Mouse (Mus musculus): ENCODE results near the gene Slc22a15. TPM values are rescaled to one million over a fixed set of nuclear protein-coding genes. Genes with fewer than 3 reads are reported as not detected.

The Slc22a15 gene
- polyA plus RNA-seq, 1 experiment from 2014 or later = 4.5 TPM

DNA sequence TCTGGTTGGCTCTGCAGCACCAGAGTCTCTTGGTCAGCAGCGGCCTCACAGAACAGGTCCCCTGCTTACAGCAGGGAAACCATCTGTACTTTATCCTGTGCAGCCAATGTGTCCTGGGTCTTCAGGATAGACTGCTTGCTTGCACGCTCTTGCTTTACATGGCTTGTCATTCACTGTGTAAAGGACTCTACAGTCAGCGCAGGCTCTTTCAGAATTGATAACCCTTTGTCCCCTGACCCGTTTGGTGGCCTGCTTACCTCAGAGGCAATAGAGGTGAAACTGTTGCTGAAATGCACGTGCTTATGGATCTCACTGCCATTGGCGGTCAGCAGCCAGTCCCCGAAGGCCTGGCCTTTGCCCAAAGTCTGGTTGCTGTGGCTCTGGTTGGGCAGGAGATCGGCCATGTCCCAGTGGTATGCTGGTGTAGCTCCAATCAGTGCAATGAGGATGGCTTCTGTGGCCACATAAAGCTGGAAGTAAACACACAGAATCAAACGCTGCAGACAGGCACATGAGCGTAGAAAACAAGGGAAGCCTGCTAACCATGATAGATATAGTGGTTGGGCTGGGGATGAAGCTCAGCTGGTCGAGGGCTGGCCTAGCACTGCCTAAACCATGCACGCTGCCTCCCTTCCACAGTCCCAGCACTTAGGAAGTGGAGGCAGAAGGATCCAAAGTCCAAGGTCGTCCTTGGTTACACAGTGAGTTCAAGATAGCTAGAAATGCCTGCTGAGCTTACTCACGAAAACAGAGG, 9.0 kb downstream of the Slc22a15 start:
- 88% methylated on average over 14 of the region's 14 CpGs for WGBS
- Histone ChIP-seq H3K4me1 (0 out of 2 replicates have a peak, but pooled peaks cover 2% of the 10 kb centered on the region), H3K36me3 (0 out of 2 replicates have a peak, but pooled peaks cover 2% of the 10 kb centered on the region), H3K27me3 (no peaks in the 10 kb centered on the region), H3K9ac (replicated peaks) (no peak overlapping the region), H3K27ac (replicated peaks) (no peak overlapping the region), H3K4me3 (no peak overlapping the region), H3K9me3 (no peaks in the 10 kb centered on the region), H3K4me2 (replicated peaks) (no peak overlapping the region)
- no peak for ATAC-seq (replicated peaks)

DNA sequence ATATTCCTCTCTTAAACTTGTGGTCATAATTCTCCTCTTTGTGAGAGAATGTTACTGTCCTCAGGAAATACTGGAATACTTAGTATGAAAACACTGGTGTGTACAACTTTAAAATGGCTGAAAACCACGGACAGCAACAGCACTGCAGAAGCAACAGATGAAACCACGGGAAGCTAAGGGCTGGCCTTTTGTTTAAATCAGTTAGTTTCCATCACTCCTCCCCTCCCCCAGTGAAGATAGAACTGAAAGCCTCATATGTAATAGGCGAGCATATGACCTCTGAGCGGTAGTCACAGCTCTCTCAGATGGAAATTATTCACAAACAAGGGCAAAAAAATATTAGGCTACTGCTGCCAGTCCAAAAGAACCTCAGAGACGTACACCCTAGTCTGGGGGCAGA, 10.0 kb downstream of the Slc22a15 start:
- H3K4me3 ChIP-seq = no peak overlapping the region
- no peak overlapping the region for H3K27ac ChIP-seq (replicated peaks)
- WGBS = 91% methylated on average over 5 of the region's 5 CpGs
- no peak overlapping the region for H3K4me2 ChIP-seq (replicated peaks)
- no peaks in the 10 kb centered on the region for H3K9me3 ChIP-seq
- H3K36me3 ChIP-seq = 0 out of 2 replicates have a peak, but pooled peaks cover 2% of the 10 kb centered on the region
- H3K9ac ChIP-seq (replicated peaks) = no peak overlapping the region
- H3K27me3 ChIP-seq = no peaks in the 10 kb centered on the region
- ATAC-seq (replicated peaks) = no peak
- H3K4me1 ChIP-seq = 0 out of 2 replicates have a peak, but pooled peaks cover 2% of the 10 kb centered on the region

DNA sequence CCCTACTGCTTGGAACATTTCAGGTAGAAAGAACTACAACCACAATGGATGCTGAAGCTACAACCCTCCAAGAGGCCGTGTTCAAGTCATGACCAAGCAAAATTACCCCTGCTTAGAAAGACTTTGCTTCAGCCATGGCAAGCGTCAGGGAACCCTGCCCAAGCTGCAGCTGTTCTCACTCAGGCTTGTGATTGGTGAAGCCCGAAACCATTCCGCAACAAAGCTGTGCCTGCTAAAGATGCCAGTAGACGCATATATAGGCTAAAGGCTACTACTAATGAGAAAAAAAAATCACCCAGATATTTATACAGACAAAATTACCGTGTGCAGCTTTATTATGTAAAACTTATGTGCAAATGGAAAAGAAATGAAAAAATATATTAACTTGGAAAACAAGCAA, 12.2 kb downstream of the Slc22a15 start:
- WGBS = 81% methylated on average over 6 of the region's 6 CpGs
- no peaks in the 10 kb centered on the region for H3K27me3 ChIP-seq

DNA sequence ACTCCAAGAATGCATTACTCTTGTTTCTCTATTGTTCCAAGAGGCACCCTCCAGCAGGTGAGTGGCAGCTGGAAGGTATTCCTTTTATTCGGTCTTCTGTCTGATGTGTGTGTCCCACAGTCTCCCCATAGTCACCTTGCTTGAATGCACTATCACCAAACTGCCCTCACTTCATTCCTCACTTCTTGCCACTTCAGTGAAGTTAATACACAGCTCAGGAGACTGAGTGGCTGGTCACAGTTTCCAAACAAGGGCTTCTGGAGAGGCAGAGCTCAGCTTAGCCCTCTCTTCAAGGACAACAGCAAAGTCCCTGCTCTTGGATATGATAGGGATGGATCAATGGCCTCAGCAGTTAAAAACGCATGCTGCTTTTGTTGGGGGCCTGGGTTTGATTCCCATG, 17.2 kb downstream of the Slc22a15 start:
- Histone ChIP-seq H3K27ac (replicated peaks) (no peak overlapping the region), H3K4me3 (no peak overlapping the region), H3K36me3 (peaks cover 2% of the 10 kb centered on the region; the same call in 1 of the 2 replicates), H3K4me1 (peaks cover 6% of the 10 kb centered on the region; the same call in 1 of the 2 replicates), H3K27me3 (no peaks in the 10 kb centered on the region), H3K4me2 (replicated peaks) (no peak overlapping the region), H3K9ac (replicated peaks) (no peak overlapping the region), H3K9me3 (no peaks in the 10 kb centered on the region)
- ATAC-seq (replicated peaks) = no peak
- WGBS = 66% methylated on average over 2 of the region's 2 CpGs

More for the DNA sequence above, 12.2 kb downstream of the Slc22a15 start:
- Histone ChIP-seq H3K4me3 (no peak overlapping the region), H3K27ac (replicated peaks) (no peak overlapping the region), H3K4me1 (0 out of 2 replicates have a peak, but pooled peaks cover 2% of the 10 kb centered on the region), H3K36me3 (peaks cover 4% of the 10 kb centered on the region; the same call in 1 of the 2 replicates), H3K9me3 (no peaks in the 10 kb centered on the region), H3K4me2 (replicated peaks) (no peak overlapping the region), H3K9ac (replicated peaks) (no peak overlapping the region)
- ATAC-seq (replicated peaks) = no peak

DNA sequence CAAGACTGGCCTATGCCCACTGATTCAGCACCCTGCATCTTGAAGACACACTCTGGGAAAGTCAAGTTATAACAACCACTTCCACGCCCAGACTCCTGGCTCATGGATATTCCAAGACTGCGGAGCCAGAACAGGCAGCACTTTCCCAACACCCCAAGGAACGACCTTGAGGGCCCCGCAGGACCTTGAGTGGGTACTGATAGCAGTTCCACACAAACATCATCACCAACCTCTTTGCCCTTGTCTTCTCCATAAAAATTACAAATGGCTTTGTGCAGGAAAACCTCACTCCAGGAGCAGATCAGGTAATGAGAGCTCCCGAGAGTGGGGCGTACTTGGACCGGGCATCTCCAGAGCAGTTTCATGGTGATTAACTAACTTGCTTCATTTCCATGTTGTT, 19.5 kb downstream of the Slc22a15 start:
- Histone ChIP-seq H3K4me1 (peaks cover 10% of the 10 kb centered on the region; the same call in 1 of the 2 replicates), H3K36me3 (peaks cover 2% of the 10 kb centered on the region; the same call in 1 of the 2 replicates), H3K27ac (replicated peaks) (no peak overlapping the region), H3K4me2 (replicated peaks) (no peak overlapping the region), H3K27me3 (no peaks in the 10 kb centered on the region), H3K4me3 (no peak overlapping the region), H3K9me3 (no peaks in the 10 kb centered on the region), H3K9ac (replicated peaks) (no peak overlapping the region)
- 89% methylated on average over 7 of the region's 7 CpGs for WGBS
- ATAC-seq (replicated peaks) = no peak

DNA sequence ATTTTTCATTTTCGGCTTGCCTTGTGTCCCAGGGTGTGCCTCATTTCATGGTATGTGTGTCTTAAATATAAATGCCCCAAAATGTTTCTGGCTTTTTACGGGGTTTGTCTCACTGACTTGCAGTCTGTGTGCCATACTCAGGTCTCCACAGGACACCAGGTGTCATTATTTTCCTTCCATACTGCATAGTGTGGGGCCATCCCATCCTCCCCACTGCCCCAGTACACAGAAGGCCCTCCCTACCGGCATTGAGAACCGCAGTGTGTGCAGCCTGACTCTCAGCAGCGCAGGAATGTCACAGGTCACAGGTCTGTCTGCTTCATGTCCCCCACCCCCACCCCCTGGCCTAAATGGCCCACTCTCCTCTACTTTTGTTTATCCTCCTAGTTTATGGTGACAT, 21.2 kb downstream of the Slc22a15 start:
- Histone ChIP-seq H3K4me3 (no peak overlapping the region), H3K36me3 (no peaks in the 10 kb centered on the region), H3K9me3 (no peaks in the 10 kb centered on the region), H3K27me3 (no peaks in the 10 kb centered on the region), H3K4me1 (peaks cover 10% of the 10 kb centered on the region; the same call in 1 of the 2 replicates), H3K4me2 (replicated peaks) (no peak overlapping the region), H3K9ac (replicated peaks) (no peak overlapping the region), H3K27ac (replicated peaks) (no peak overlapping the region)
- 85% methylated on average over 5 of the region's 5 CpGs for WGBS
- no peak; the same call in 1 of the 2 replicates for ATAC-seq (replicated peaks)

DNA sequence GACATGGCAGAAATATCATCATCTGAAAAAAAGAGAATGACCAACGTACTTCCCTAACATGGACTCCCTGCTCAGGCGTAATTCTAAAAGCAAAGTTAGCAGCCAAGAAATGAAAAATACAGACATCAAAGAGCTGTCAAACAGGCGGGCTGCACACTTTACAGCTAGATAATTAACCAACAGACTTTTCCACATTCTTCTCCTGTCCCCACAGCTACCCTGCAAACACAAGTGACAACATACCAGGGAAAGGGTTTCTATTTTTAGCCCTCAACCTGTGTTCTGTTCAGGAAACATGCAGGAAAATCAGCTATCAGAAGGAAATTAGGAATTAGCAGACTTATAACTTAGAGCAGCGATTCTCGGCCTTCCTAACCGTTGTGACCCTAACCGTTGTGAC, 21.9 kb downstream of the Slc22a15 start:
- Histone ChIP-seq H3K9me3 (no peaks in the 10 kb centered on the region), H3K4me1 (peaks cover 12% of the 10 kb centered on the region; the same call in 1 of the 2 replicates), H3K4me3 (no peak overlapping the region), H3K36me3 (no peaks in the 10 kb centered on the region), H3K9ac (replicated peaks) (no peak overlapping the region), H3K4me2 (replicated peaks) (no peak overlapping the region), H3K27ac (replicated peaks) (no peak overlapping the region), H3K27me3 (no peaks in the 10 kb centered on the region)
- ATAC-seq (replicated peaks) = peak; percentile 45; the same call in 1 of the 2 replicates
- 62% methylated on average over 7 of the region's 7 CpGs for WGBS

DNA sequence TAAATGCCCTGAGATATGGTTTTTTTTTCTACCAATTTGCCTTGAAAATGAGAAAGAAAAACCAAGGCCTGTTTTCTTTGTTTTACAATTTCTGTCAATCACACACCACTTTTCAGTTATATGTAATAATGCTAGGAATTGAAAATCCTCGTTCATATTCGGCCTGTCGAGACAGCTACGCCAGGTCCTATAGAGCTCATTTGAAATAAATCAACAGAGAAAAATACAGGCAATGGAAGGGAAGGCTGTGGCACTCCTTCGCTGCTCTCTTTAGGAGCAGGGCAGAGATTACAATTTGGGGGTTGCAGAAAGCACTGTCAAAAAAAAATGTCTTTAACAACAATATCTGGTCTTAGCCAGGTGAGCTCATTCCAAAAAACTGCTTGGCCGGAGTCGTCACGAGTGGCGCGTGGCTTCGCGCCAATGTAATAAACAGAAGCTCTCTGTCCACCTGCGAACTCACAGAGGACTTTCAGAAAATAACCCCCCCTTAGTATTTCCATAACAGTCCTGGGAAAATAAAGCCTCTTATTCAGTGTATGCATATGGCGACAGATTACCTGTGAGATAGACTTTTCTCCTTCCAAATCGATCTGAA, 26.8 kb downstream of the Slc22a15 start:
- Histone ChIP-seq H3K4me1 (peaks cover 12% of the 10 kb centered on the region; the same call in 1 of the 2 replicates), H3K9ac (replicated peaks) (no peak overlapping the region), H3K27ac (replicated peaks) (0 out of 2 replicates have a peak overlapping the region, but pooled peaks have one; percentile 17), H3K4me2 (replicated peaks) (no peak overlapping the region), H3K4me3 (no peak overlapping the region), H3K27me3 (no peaks in the 10 kb centered on the region), H3K9me3 (no peaks in the 10 kb centered on the region), H3K36me3 (no peaks in the 10 kb centered on the region)
- WGBS = 74% methylated on average over 15 of the region's 15 CpGs
- ATAC-seq (replicated peaks) = no peak

DNA sequence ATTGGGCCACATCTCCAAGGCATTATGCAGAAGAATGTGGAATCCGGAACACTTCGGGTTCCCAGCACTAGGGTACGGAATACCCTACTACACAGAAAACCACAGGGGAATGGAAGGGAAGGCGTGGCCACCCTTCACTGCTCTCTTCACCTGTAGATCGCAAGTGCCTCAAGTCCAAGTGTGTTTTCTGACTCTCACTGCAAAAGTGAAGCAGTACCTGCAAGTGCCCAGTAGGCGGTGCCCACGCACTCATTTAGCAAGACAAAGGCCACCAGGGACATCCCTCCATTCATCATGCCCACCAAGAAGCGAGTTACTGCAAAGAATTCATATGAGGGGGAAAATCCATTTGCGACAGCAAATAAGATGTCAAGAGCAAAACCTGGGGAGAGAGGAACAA, 27.4 kb downstream of the Slc22a15 start:
- Histone ChIP-seq H3K9ac (replicated peaks) (no peak overlapping the region), H3K4me1 (0 out of 2 replicates have a peak, but pooled peaks cover 6% of the 10 kb centered on the region), H3K36me3 (no peaks in the 10 kb centered on the region), H3K27me3 (no peaks in the 10 kb centered on the region), H3K4me2 (replicated peaks) (no peak overlapping the region), H3K27ac (replicated peaks) (no peak overlapping the region), H3K4me3 (no peak overlapping the region), H3K9me3 (no peaks in the 10 kb centered on the region)
- 26% methylated on average over 9 of the region's 9 CpGs for WGBS
- peak; percentile 71 for ATAC-seq (replicated peaks)

DNA sequence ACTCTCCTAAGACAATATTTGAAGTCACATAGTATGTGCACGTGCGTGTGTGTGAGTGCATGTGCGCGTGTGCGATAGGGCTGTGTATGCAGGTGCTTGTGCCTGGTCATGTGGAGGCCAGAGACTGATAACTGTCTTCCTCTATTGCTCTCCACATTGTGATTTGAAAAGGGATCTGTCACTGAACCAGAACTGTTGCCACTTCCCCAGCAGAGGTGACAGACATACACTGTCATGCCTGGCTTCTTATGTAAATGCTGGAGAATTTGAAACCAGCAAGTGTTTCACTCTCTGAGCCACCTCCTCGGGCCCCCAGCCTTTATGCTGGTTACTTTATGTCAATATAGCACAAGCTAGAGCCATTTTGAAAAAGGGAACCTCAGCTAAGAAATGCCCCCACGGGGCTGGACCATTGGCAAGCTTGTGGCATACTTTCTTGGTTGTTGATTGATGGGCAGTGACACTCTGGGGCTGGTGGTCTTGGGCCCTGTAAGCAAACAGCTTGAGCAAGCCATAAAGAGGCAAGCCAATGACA, 28.8 kb downstream of the Slc22a15 start:
- 84% methylated on average over 7 of the region's 7 CpGs for WGBS
- H3K9ac ChIP-seq (replicated peaks) = no peak overlapping the region
- H3K9me3 ChIP-seq = no peaks in the 10 kb centered on the region
- no peaks in the 10 kb centered on the region for H3K36me3 ChIP-seq
- 0 out of 2 replicates have a peak, but pooled peaks cover 3% of the 10 kb centered on the region for H3K4me1 ChIP-seq
- no peak overlapping the region for H3K4me3 ChIP-seq
- H3K27me3 ChIP-seq = no peaks in the 10 kb centered on the region
- H3K27ac ChIP-seq (replicated peaks) = no peak overlapping the region
- H3K4me2 ChIP-seq (replicated peaks) = no peak overlapping the region
- ATAC-seq (replicated peaks) = peak; percentile 26; the same call in 1 of the 2 replicates

DNA sequence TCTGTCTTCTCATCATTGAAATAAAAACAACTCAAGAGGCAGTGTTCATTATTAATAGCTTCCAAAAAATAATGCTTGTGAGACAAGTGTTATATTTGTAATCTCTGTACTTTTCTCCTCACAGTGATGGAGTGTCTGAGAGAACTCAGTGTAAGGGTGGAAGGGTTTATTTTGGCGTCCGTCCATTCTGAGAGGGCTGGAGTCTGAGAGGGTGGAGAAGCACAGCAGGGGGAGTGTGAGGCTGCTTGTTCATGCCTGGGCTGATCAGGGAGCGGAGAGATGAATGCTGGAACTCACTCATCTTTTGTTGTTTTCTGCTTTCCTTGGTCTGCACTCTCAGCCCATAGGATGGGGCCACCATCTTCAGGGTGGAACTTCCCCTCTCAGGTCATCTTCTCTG, 38.7 kb downstream of the Slc22a15 start:
- Histone ChIP-seq H3K27me3 (no peaks in the 10 kb centered on the region), H3K9me3 (no peaks in the 10 kb centered on the region), H3K9ac (replicated peaks) (no peak overlapping the region), H3K36me3 (no peaks in the 10 kb centered on the region), H3K4me3 (no peak overlapping the region), H3K27ac (replicated peaks) (0 out of 2 replicates have a peak overlapping the region, but pooled peaks have one; percentile 14), H3K4me1 (peaks cover 14% of the 10 kb centered on the region), H3K4me2 (replicated peaks) (no peak overlapping the region)
- ATAC-seq (replicated peaks) = no peak; the same call in 1 of the 2 replicates
- WGBS = 13% methylated on average over 3 of the region's 3 CpGs

DNA sequence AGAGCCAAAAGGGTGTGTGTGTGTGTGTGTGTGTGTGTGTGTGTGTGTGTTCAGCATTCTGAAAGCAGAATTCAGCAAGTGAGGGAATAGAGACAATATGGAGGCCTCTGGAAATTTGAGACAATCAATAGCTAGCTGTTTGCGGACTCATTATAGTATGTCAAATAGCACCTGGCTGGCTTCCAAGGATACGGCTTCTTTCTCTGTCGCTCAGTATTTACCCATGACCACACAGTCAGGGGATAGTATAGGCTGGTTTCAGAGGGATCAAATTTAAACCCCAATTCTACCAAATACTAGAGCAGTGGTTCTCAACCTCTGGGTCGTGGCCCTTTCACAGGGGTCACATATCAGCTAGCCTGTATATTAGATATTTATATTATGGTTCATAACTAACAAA, 39.2 kb downstream of the Slc22a15 start:
- peak; percentile 51; the same call in 1 of the 2 replicates for ATAC-seq (replicated peaks)
- 22% methylated on average over 4 of the region's 4 CpGs for WGBS
- Histone ChIP-seq H3K4me2 (replicated peaks) (no peak overlapping the region), H3K4me1 (peaks cover 14% of the 10 kb centered on the region), H3K36me3 (no peaks in the 10 kb centered on the region), H3K27ac (replicated peaks) (no peak overlapping the region), H3K4me3 (no peak overlapping the region), H3K9ac (replicated peaks) (no peak overlapping the region), H3K9me3 (no peaks in the 10 kb centered on the region), H3K27me3 (no peaks in the 10 kb centered on the region)
